Mouse (Mus musculus): ENCODE results near the gene Nexmif. TPM values are rescaled to one million over a fixed set of nuclear protein-coding genes. Genes with fewer than 3 reads are reported as not detected.
A peak's percentile ranks its signal among the peaks of the same experiment; 100 is the strongest.
"Not testable (repeated sequence)": the region's sequence is repeated elsewhere in the genome, so short reads cannot be mapped to it uniquely, and the experiment has no call there.

Nexmif gene
- 11.4 and 13.8 TPM in 2 replicates for polyA plus RNA-seq (2015; fragmentation: Nextera tagmentation; extraction: Ambion mirVana)

DNA sequence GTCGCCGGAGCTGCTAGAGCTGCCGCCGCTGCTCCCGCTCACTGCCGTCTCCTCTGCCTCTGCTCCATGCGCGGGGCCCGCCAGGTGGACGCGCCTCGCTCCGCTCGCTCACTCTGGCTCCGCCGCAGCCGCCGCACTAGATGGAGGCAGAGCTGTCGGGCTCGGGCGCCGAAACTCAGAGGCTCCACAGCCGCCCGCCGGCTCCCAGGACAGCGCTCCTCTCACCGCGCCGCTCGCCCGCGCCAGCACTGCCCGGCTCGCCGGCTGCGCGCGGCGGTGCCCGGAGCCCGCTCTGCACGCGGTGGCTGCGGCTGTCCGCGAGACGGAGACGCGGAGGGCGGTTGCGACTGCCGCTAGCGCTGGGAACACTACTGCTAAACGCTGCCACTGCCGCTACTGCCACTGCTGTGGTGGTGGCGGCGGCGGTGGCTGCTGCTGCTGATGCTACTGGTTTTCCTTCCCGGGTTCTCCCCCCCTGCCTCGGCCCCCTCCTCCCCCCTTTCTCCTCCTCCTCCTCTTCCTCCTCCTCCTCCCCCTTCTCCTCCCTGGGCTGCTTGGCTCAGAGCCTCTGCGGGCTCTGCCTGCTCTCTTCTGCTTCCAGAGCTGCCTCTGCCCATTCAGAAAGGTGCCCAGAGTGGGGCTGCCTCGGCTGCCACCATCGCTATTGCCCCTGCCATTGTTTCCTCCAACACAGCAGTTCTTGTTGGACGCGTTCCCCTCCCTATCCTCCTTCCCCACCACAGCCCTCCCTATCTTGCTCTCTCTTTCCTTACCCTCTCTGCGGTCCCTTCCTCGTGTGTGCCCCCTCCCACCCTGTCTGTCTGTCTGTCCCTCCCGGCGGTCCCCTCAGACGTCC lies at the start of gene Nexmif:
Gene Nexmif, minus strand, starts transcription at position 450 of the 856 bp plus-strand sequence.
- peak within 1 kb of the TSS; percentile 59 for H3K4me3 ChIP-seq (replicated peaks)
- H3K4me1 ChIP-seq: 0 out of 2 replicates have a peak, but pooled peaks cover 4% of the 10 kb centered on the region
- peak; percentile 88 for ATAC-seq (ENCODE audit: low FRiP score)
- peak within 1 kb of the TSS; percentile 60 for H3K4me2 ChIP-seq
- WGBS: 30% methylated on average over 36 of the region's 70 CpGs
- peak within 1 kb of the TSS; percentile 57 for H3K9ac ChIP-seq (replicated peaks)
- H3K27ac ChIP-seq (replicated peaks): peak within 1 kb of the TSS; percentile 95
- H3K27me3 ChIP-seq (replicated peaks): 0 out of 2 replicates have a peak, but pooled peaks cover 5% of the 10 kb centered on the region
- no peaks in the 10 kb centered on the region for H3K36me3 ChIP-seq
- H3K9me3 ChIP-seq (replicated peaks): no peaks in the 10 kb centered on the region

DNA sequence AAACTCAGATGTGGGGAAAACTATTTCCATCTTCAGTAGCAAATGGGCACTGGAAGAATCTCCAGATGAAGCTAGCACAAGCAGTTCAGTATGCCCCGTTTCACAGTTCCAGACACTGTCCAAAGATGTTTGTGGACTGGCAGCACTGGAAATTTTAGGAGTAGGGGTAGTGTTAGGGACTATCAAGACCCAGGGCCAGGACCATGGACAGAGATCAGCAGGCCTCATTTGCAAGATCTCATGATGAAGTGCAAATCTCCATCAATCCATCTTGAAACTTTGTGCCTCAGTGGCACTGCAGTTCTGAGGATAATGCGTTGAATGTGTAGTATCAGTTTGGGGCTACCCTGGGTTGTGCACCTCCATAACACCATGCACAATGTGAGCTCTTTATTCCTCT lies 7.7 kb upstream of the Nexmif start:
- Histone ChIP-seq H3K9me3 (replicated peaks) (no peaks in the 10 kb centered on the region), H3K27ac (replicated peaks) (no peak overlapping the region), H3K4me1 (no peaks in the 10 kb centered on the region), H3K27me3 (replicated peaks) (peaks cover 4% of the 10 kb centered on the region), H3K4me3 (replicated peaks) (no peak overlapping the region), H3K9ac (replicated peaks) (no peak overlapping the region), H3K36me3 (no peaks in the 10 kb centered on the region), H3K4me2 (no peak overlapping the region)
- no peak for ATAC-seq (ENCODE audit: low FRiP score)
- 82% methylated on average over 2 of the region's 2 CpGs for WGBS

DNA sequence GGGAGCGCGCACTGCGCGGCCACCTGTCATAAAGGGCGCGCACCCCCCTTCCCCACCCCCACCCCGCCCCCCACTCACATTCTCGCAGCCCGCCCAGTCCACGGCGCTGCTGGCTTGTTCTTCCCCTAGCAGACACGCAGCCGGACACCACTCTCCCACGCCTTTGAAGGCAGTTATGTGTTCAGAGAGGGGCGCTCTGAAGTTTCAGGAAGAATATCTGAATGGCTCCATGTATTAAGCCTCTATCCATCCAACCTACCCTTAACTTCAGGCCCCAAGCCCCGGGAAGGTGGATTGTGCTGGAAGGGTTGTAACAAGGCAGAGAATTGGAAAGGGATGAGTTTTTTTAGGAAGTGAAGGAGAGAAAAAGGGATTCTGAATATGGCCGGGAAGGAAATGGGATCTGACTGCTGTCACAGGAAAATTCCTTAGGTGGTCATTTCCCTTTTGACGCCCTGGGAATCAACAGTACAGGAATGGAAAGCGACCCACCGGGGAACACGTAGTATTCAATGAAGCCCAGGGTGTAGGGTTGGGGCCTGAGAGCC lies 681 bp upstream of the Nexmif start:
- Histone ChIP-seq H3K9me3 (replicated peaks) (no peaks in the 10 kb centered on the region), H3K27ac (replicated peaks) (peak overlapping the region; percentile 95), H3K4me1 (0 out of 2 replicates have a peak, but pooled peaks cover 4% of the 10 kb centered on the region), H3K4me2 (peak overlapping the region; percentile 60), H3K36me3 (no peaks in the 10 kb centered on the region), H3K9ac (replicated peaks) (peak overlapping the region; percentile 57), H3K4me3 (replicated peaks) (peak overlapping the region; percentile 59), H3K27me3 (replicated peaks) (0 out of 2 replicates have a peak, but pooled peaks cover 5% of the 10 kb centered on the region)
- ATAC-seq (ENCODE audit: low FRiP score): peak; percentile 79
- WGBS: 25% methylated on average over 21 of the region's 21 CpGs

DNA sequence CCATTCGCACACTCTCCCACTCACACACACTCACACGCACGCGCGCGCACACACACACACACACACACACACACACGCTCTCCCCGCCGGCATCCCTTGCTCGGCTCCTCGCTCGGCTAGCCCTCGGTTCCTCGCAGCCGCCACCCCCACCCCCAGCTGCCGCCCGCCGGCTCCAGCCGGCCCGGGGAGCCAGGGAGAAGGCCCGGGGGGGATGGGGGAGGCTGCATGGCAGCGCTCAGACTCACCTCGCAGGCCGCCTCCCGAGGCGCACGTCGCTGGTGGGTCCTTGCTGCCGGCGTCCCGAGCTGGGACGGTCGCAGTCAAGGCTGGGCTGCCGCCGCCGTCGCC lies 623 bp downstream of the Nexmif start:
- Histone ChIP-seq H3K27ac (replicated peaks) (peak overlapping the region; percentile 95), H3K9ac (replicated peaks) (peak overlapping the region; percentile 57), H3K4me2 (peak overlapping the region; percentile 60), H3K36me3 (no peaks in the 10 kb centered on the region), H3K4me1 (0 out of 2 replicates have a peak, but pooled peaks cover 4% of the 10 kb centered on the region), H3K4me3 (replicated peaks) (peak overlapping the region; percentile 59), H3K27me3 (replicated peaks) (0 out of 2 replicates have a peak, but pooled peaks cover 5% of the 10 kb centered on the region), H3K9me3 (replicated peaks) (no peaks in the 10 kb centered on the region)
- ATAC-seq (ENCODE audit: low FRiP score): peak; percentile 70
- 51% methylated on average over 30 of the region's 37 CpGs for WGBS

DNA sequence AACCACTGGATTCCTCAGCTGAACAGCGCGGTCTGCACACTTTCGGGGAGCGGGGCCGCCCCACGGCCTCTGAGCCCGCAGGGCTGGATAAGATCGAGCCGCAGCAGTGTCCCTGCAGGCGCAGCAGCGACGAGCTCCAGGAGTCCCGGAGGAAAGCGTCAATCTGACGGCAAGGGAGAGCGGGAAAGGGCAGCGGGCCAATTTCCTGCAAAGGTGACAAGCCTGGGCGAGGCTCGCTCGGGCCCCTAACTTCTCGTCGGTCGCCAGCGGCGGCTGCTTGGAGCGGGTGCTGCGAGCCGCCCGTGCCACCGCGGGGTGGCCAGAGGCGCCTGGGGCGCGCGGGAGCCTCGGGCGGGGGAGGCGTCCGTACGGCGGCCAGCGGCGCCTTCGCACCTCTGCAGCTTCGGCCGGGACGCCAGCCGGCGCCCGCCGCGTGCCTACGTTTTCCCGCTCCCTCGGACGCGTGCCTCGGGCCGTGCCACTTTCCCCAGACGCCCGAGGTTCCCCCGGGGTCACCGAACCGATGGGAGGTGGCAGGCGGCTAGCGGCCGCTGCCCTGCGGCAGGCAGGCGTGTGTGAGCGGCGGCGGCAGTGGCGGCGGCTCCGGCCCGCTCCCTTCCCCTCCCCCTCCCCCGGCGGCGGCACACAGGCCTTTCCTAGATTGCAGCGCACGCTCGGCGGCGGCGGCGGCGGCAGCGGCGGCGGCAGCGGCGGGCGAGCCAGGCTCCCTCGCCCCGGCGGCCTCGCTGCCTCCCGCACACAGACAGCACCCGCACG lies 1.2 kb downstream of the Nexmif start:
- peak; percentile 14 for ATAC-seq (ENCODE audit: low FRiP score)
- H3K36me3 ChIP-seq: no peaks in the 10 kb centered on the region
- WGBS: 34% methylated on average over 45 of the region's 100 CpGs
- H3K27me3 ChIP-seq (replicated peaks): 0 out of 2 replicates have a peak, but pooled peaks cover 8% of the 10 kb centered on the region
- peak overlapping the region; percentile 57 for H3K9ac ChIP-seq (replicated peaks)
- peak overlapping the region; percentile 59 for H3K4me3 ChIP-seq (replicated peaks)
- H3K4me2 ChIP-seq: peak overlapping the region; percentile 60
- H3K27ac ChIP-seq (replicated peaks): peak overlapping the region; percentile 95
- 0 out of 2 replicates have a peak, but pooled peaks cover 4% of the 10 kb centered on the region for H3K4me1 ChIP-seq
- no peaks in the 10 kb centered on the region for H3K9me3 ChIP-seq (replicated peaks)

DNA sequence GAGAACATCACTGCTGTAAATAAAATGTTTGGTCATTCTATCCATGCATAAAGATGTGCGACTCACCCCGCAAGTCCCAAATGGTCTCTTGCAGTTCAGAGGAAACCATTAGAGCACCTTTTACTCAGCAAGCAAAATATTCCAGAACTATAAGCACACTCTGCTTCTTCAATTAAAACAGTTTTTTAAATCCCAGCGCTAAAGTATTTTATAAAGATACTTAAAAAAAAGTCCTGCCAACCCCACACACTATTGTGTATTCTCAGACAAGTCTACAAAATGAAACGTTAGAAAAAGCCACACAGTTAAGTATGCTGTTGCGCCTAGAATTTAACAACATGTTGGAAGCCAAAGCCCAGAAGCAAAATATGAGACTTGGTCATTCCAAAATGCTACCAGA lies 1.9 kb downstream of the Nexmif start:
- Histone ChIP-seq H3K27me3 (replicated peaks) (0 out of 2 replicates have a peak, but pooled peaks cover 8% of the 10 kb centered on the region), H3K27ac (replicated peaks) (no peak overlapping the region), H3K4me3 (replicated peaks) (peak overlapping the region; percentile 59), H3K36me3 (no peaks in the 10 kb centered on the region), H3K9ac (replicated peaks) (no peak overlapping the region; the same call in 1 of the 2 replicates), H3K4me1 (0 out of 2 replicates have a peak, but pooled peaks cover 4% of the 10 kb centered on the region), H3K9me3 (replicated peaks) (no peaks in the 10 kb centered on the region), H3K4me2 (peak overlapping the region; percentile 60)
- WGBS: 45% methylated on average over 5 of the region's 5 CpGs
- ATAC-seq (ENCODE audit: low FRiP score): no peak

DNA sequence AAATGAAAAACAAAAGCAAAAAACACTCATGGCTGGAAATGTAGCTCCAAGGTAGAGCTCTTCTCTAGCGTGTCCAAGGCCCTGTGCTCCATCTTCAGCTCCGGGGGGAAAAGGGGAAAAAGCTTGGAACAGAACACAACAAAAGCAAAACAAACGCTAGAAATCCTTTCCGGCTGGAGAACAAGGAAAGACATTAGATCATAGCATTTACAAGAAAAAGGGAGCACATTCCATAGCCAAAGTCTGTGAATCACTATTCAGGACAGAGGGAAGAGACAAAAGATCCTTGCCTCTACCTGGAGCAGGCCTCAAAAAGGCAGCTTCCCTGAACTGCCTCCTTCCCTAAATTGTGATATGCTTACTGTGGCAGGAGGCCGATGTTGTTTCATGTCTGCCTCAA lies 4.4 kb downstream of the Nexmif start:
- Histone ChIP-seq H3K9ac (replicated peaks) (no peak overlapping the region), H3K27me3 (replicated peaks) (0 out of 2 replicates have a peak, but pooled peaks cover 8% of the 10 kb centered on the region), H3K27ac (replicated peaks) (no peak overlapping the region), H3K9me3 (replicated peaks) (no peaks in the 10 kb centered on the region), H3K4me1 (no peaks in the 10 kb centered on the region), H3K36me3 (no peaks in the 10 kb centered on the region), H3K4me3 (replicated peaks) (no peak overlapping the region), H3K4me2 (no peak overlapping the region)
- ATAC-seq (ENCODE audit: low FRiP score): no peak
- 62% methylated on average over 5 of the region's 5 CpGs for WGBS

DNA sequence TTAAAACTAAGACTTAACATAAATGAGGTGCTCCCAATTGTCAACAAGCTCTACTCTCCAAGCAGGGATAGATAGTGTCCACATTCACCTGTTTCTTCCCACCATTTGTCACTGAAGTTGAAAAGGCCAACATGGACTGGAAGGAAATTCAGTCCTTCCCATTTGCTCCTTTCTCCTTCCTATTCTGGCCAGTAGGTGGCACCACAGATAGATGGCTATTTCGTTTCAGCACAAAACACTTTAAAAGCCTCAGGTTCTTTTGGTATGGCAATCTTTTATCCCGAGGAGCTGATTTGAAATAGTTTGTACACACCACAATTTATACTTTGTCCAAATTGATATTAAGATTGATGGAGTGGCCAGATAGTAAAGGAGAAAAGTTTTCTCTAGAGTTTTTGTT lies 21.7 kb downstream of the Nexmif start:
- H3K27me3 ChIP-seq (replicated peaks): no peaks in the 10 kb centered on the region
- 13% methylated on average over 2 of the region's 2 CpGs for WGBS
- H3K4me3 ChIP-seq (replicated peaks): no peak overlapping the region
- no peak for ATAC-seq (ENCODE audit: low FRiP score)
- H3K4me1 ChIP-seq: no peaks in the 10 kb centered on the region
- H3K4me2 ChIP-seq: no peak overlapping the region
- H3K27ac ChIP-seq (replicated peaks): no peak overlapping the region
- H3K9ac ChIP-seq (replicated peaks): no peak overlapping the region
- H3K9me3 ChIP-seq (replicated peaks): no peaks in the 10 kb centered on the region
- H3K36me3 ChIP-seq: no peaks in the 10 kb centered on the region

DNA sequence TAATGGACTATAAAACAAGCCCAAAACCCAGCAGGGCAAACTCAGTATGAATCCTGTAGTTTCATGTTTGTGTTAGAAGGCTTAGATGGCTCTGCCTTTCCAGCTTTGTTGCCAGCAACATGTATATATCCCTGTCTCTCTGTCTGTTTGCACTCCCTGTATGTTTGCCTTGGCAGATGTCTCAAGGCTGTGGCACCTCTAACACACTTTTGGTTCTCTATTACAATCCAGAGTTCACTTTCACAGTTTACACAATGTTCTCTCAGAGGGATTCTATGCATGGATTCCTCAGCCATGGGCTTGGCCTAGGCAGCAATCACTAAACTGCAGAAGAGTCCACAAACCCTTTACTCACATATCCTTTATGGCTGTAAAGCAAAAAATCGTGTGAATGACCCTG lies 50.9 kb downstream of the Nexmif start:
- no peak for ATAC-seq (ENCODE audit: low FRiP score)
- no peak overlapping the region for H3K4me2 ChIP-seq
- no peaks in the 10 kb centered on the region for H3K36me3 ChIP-seq
- H3K27me3 ChIP-seq (replicated peaks): 0 out of 2 replicates have a peak, but pooled peaks cover 3% of the 10 kb centered on the region
- no peaks in the 10 kb centered on the region for H3K9me3 ChIP-seq (replicated peaks)
- WGBS: 33% methylated on average over 1 of the region's 1 CpGs
- H3K4me3 ChIP-seq (replicated peaks): no peak overlapping the region
- no peak overlapping the region for H3K27ac ChIP-seq (replicated peaks)
- H3K9ac ChIP-seq (replicated peaks): no peak overlapping the region
- no peaks in the 10 kb centered on the region for H3K4me1 ChIP-seq

DNA sequence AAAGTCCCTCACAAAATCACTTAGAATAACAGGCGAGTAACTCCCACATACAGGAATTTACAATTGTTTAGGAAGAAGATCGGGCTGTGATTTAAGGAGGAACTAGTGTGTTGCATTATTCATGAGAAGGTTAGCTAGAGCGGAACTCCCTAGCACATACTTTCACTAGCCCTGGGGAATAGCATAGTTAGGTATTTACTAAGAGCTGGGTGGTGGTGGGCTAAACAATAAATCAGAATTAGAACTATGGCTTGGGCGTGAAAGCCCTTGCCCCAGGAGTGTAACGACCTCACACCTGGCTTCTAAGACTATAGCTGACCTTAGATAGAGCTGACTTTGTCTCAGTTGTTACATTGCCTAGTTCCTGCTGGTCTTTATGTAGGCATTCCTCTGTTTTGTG lies 85.7 kb downstream of the Nexmif start:
- not testable (repeated sequence) for H3K4me2 ChIP-seq; H3K27ac ChIP-seq (replicated peaks); H3K9me3 ChIP-seq (replicated peaks); H3K4me1 ChIP-seq; H3K4me3 ChIP-seq (replicated peaks); H3K9ac ChIP-seq (replicated peaks); H3K36me3 ChIP-seq; H3K27me3 ChIP-seq (replicated peaks); ATAC-seq (ENCODE audit: low FRiP score)
- 44% methylated on average over 5 of the region's 5 CpGs for WGBS

DNA sequence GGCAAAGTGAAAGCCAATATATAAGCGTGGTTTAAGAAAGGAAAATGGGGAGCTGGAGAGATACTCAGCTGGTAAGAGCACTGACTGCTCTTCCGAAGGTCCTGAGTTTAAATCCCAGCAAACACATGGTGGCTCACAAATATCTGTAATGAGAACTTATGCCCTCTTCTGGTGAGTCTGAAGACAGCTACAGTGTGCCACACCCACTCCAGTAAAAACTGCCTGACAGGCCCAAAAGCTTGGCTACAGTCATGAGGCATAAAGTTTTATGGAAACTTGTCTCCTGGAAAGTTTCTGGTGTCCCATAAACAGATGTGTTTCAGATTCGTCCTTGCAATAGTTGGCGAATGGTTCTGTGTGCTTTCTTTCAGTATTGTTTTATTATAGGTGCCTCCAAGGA lies 86.4 kb downstream of the Nexmif start:
- Histone ChIP-seq H3K27ac (replicated peaks) (no peak overlapping the region), H3K9ac (replicated peaks) (no peak overlapping the region), H3K27me3 (replicated peaks) (no peaks in the 10 kb centered on the region), H3K4me3 (replicated peaks) (no peak overlapping the region), H3K9me3 (replicated peaks) (no peaks in the 10 kb centered on the region), H3K4me2 (no peak overlapping the region), H3K36me3 (no peaks in the 10 kb centered on the region), H3K4me1 (no peaks in the 10 kb centered on the region)
- ATAC-seq (ENCODE audit: low FRiP score): no peak
- WGBS: 73% methylated on average over 4 of the region's 4 CpGs
